Mouse (Mus musculus) common myeloid progenitor, adult 5-6 weeks (primary cell): Measurements from ENCODE around the gene Gm5737. TPM values are rescaled to one million over a fixed set of nuclear protein-coding genes. Genes with fewer than 3 reads are reported as not detected.

Experiments used
- ATAC-seq: replicated peaks from 2 replicates; pipeline ENCODE4 v1.8.0; 2016; ENCODE audit warnings: low read depth, mild to moderate bottlenecking, moderate TSS enrichment, inconsistent platforms; ENCODE audit not compliant: poor library complexity, severe bottlenecking
- total RNA-seq: library from RNA; stranded (forward); fragments of 200-1000, 187-1606 nt; gene quantifications from 2 replicates; pipeline ENCODE4 v1.2.3, GENCODE M21; 2017

The Gm5737 gene
- not detected in 2 replicates for total RNA-seq

- no peak for ATAC-seq
These were observed at the start of gene Gm5737 for GRCm38 (mm10) chr7:120811834-120812415. Gene Gm5737, plus strand, starts transcription at chr7:120812365.

DNA sequence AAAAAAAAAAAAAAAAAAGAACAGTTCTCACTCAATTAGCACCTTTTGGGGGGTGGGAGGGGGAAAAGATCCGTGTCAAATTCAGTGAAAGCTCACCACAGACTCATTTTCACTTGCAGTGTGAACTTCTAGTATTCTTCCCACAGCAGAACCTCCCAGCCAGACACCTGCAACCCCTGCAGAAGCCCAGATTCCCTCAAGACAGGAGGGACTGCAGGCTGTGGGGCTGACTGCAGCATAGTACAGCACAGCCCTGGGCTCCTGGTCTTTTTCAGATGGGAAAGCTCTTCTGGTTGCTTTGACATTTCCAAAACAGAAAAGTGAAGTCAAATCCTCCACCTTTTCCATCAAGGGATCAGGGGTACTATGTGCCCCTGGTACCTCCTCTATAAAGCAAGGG is 44.8 kb upstream of the Gm5737 start:
- ATAC-seq, result no peak

- 0 out of 2 replicates have a peak, but pooled peaks have one; percentile 32 for ATAC-seq
These were observed 40.8 kb upstream of the Gm5737 start for GRCm38 (mm10) chr7:120771389-120771788.

GRCm38 (mm10) chr7:120778012-120778411 is 34.2 kb upstream of the Gm5737 start:
- peak; percentile 56; the same call in 1 of the 2 replicates for ATAC-seq

DNA sequence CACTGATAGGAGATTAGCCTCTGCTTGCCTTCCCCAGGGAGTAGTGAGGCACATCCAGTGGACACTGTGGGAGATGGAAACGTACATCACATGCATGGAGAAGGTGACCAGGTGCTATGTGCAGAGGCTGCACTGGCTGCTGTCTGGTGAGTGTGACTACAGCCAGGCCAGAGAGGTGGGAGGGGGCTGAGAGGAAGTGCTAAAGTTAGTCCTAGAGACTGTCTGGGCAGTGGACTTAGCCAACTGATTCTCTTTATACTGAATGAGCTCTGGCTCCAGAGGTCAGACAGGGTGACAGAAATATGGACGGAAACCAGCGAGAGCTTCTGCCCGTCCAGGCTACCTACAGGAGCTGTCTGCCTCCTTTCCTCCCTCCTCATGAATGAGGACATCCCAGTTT is 16.6 kb upstream of the Gm5737 start:
- no peak for ATAC-seq

- peak; percentile 42; the same call in 1 of the 2 replicates for ATAC-seq
These were observed 15.8 kb upstream of the Gm5737 start for GRCm38 (mm10) chr7:120796369-120796768.

DNA sequence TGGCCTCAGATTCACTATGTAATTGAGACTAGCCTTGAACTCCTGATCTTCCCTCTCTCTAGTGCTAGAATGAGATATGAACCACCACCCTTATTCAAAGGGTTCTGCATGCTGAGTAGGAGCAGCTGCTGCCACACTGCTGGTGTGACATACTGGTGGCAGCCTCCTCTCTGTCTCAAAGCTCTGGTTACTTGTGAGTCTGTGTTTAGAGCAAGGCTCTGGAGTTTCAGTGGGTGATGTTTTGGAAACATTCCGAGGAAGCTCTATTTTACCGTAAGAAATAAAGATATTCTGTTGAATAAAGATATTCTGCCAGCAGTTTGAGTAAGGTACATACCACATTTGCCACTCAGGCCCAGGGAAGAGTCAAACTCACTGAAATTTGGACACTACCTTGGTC is 8.9 kb upstream of the Gm5737 start:
- ATAC-seq, result no peak

- ATAC-seq, result no peak
These were observed 2.5 kb upstream of the Gm5737 start for GRCm38 (mm10) chr7:120809705-120810104.

DNA sequence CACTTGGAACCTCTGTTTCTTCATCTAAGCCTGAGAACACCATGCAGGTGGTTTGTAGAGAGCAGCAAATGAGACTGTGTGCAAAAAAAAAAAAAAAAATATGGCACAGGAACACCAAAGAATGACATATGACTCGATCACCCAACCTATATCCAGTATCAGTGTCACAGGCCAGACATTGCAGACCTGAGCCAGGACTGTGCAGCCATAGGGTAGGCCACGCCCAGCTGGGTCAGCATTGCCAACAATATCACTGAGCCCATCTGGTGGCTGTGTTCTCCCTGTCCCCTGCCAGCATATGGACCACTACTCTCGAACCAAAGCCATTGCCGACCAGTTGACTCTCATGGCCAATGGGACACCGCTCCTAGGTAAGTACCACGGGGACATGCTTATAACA is 5.4 kb downstream of the Gm5737 start:
- no peak for ATAC-seq

DNA sequence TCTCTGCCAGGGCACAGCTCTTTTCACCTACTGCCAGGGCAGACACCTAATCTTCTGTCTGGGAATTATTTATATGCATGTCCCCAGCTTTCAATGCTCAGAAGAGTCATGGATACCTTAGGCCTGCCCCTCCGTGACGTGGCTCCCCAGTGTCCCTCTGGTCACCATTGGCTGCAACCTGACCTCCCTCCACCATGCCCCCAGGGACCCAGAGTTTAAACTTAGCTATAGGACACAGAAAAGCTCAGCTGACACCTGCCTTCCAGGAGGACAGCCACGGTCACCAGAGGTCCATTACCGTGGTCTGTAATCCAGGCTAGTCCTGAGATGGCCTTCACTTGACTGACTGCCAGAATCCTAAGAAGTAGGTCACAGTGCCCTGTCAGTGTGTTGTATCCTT is 7.2 kb downstream of the Gm5737 start:
- ATAC-seq, result no peak

DNA sequence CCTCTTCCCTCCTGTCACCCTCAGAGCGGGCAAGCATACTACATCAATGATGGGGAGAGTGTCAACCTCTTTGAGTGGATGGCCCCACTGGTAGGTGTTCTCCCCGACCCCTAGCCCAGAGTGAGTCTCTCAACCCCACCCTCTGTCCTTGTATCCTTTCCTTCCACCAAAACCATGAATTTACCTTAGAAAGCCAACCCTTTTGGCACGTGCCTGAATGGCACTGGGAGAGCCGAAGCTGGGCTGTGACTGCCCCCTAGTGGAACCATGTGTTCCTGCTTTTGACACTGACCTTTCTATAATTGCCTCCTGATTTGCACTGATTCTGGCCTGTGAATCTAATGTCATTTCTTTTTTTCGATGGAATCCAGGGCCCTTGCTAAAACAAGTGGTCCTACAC is 11.1 kb downstream of the Gm5737 start:
- peak; percentile 82 for ATAC-seq

DNA sequence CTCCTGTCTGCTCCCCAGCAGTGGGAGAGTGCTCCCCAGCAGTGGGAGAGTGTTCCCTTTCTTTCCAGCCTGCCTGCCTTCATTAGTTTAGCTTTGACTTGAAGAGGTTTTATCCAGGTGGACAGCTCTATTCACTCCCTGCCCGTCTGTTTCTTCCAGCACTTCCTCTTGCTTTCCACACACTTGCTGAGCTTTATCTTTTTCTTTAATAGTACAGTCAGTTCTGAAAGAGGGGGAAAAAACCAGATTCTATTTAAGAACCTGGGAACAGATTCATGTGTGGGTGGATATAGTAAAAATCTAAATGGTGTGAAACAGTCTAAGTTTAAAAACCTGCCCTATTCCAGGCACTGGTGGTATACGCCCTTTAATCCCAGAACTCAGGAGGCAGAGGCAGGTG is 12.9 kb downstream of the Gm5737 start:
- ATAC-seq, result no peak

DNA sequence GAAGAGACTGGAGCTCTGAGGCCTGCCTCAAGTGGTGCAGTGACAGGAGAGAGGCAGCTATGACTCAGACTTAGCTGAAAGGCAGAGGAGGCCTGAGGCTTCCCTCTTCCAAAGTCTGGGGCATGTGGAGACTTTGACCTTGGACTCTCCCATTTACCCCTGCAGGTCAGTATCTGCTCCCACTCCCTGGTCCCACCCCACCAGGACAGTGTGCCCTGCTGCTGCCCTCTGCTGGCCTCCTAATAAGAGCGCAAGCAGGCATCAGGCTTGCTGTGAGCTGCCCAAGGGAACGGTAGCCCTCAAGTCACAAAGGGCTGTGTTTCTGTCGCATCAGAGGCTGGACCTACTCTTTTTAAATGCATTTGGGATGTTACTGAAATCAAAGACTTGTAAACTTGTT is 14.2 kb downstream of the Gm5737 start:
- ATAC-seq, result peak; percentile 52

DNA sequence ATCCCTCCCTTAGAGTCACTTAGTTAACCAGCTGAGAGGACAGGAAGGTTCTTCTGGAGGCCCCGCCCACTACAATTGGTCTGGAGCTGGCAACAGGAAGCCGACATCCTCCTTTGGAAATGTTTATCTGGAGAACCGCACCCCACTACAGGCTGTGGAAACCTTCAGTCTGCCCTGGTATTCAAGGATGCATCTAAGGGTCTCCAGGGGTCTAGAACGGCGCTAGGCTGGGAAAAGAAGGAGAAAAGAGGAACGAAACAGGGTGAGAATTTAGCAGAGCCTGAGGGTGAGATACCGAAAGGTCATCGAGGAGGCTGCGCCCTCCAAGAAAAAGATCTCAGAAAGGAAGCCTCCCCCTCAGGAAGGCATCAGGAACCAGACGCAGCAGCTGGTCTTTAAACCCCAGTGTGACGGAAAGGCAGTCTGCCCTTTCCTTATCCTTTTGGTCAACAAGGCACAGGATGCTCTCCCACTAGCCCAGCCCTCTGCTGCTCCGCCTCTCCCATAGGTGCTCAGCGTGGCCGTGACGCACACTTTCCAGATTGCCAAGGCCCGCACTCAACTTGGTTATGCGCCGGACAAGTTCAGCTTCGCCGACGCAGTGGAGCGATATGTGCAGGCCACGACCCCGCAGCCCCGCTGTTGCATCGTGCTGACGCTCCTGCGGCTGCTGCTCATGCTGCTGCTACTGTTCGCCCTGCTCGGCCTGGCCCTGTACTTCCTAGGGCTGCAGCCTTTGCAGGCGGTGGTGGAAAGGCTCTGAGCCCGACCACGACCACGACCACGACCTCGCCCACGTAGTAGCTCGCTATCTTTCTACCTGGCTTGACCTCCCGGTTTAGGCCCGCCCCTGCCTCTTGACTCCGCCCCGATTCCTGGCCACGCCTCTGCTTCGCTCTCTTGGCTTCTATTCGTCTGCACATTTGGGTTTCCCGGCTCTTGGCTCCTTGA is 18.5 kb downstream of the Gm5737 start:
- ATAC-seq, result peak; percentile 30

- ATAC-seq, result no peak
These were observed 22.3 kb downstream of the Gm5737 start for GRCm38 (mm10) chr7:120834426-120834825.

GRCm38 (mm10) chr7:120834863-120835372 is 22.8 kb downstream of the Gm5737 start:
- ATAC-seq, result peak; percentile 71

DNA sequence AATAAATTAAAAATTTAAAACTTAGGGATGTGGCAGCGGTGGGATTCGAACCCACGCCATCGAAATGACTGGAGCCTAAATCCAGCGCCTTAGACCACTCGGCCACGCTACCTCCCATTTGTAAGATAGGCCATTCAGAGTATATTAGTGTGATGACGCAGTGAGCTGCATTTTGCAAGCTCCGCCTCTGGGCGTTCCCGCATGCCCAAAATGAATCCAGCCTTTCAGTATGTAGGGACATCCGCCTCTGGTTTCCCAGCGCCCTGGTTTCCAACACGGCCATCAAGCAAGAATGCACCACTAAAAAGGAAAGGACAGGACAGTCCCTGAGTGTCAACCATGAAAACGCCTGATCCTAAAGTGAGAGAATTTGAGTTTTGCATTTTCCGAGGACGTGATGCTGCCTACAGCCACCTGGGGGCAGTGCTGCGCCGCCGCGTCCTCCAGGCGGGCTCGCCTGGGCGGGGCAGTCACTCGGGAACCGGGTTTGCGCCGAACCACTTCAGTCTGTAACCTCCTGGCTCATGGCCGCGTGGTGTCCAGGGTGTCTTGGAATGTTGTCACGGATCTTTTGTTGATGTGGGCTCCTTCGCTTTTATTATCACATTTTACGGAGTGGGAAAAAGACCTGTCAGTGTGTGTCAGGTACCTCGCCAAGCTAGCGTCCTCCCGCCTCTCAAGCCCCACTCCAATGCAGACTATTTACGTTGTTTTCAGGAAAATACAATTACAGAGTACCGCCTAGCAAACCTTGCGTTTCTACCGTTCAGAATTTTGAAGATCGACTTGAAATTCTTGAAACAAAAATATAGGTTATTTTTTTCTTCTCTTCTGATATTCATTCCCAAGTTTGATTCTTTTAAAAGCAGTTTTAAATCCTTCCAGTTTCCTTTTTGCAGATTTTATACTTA is 23.5 kb downstream of the Gm5737 start:
- ATAC-seq, result peak; percentile 65

GRCm38 (mm10) chr7:120836361-120836760 is 24.2 kb downstream of the Gm5737 start:
- ATAC-seq, result no peak

DNA sequence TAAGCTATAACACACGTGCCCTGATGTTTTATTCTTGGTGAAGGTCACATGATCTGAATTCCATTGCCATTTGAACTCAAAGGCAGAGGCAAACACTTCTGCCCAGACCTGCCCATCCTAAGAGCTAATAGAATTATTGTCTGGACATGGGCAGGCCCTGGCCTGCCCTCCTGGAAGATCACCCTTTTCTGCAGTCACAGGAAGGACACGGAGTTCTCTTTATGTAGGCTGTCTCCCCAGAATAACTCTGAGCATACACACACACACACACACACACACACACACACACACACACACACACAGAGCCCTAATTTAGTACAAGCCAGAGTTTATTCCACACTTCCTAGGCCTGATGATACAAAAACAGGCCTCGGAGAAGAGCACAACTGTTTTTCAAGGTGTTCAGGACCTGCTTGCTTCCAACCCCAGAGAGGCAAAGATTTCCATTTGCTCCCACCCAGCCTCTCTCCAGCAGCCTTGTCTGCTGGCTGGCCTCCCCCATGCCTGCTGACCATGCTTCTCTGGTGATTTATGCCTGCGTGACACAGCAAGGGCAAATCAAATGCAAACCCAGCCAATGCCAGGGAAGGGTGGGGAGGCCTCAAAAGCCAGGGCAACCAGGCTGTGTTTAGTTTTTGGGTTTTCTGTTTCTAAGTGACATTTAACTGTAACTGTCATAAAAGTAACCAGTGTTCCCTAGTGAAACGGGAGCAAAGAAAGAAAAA is 26.4 kb downstream of the Gm5737 start:
- ATAC-seq, result no peak
